Mouse (Mus musculus): ENCODE data around the gene Met. TPM values are rescaled to one million over a fixed set of nuclear protein-coding genes. Genes with fewer than 3 reads are reported as not detected.

Met gene
- polyA plus RNA-seq, 1 experiment from 2014 or later: 1.9 TPM

GRCm38 (mm10) chr6:17522917-17523316, 59.3 kb downstream of the Met start:
- ATAC-seq (replicated peaks): peak; percentile 60; the same call in 1 of the 2 replicates
- H3K27me3 ChIP-seq: no peaks in the 10 kb centered on the region
- no peaks in the 10 kb centered on the region for H3K4me1 ChIP-seq
- no peak overlapping the region for H3K4me2 ChIP-seq (replicated peaks)
- no peak overlapping the region for H3K4me3 ChIP-seq
- 74% methylated on average over 4 of the region's 4 CpGs for WGBS
- no peaks in the 10 kb centered on the region for H3K9me3 ChIP-seq
- no peak overlapping the region for H3K27ac ChIP-seq (replicated peaks)
- H3K36me3 ChIP-seq: no peaks in the 10 kb centered on the region
- no peak overlapping the region for H3K9ac ChIP-seq (replicated peaks)

GRCm38 (mm10) chr6:17529490-17530269, 66.1 kb downstream of the Met start:
- Histone ChIP-seq H3K36me3 (no peaks in the 10 kb centered on the region), H3K27me3 (no peaks in the 10 kb centered on the region), H3K4me1 (no peaks in the 10 kb centered on the region), H3K4me3 (no peak overlapping the region), H3K9me3 (no peaks in the 10 kb centered on the region), H3K9ac (replicated peaks) (no peak overlapping the region), H3K27ac (replicated peaks) (no peak overlapping the region), H3K4me2 (replicated peaks) (no peak overlapping the region)
- ATAC-seq (replicated peaks): no peak
- 72% methylated on average over 6 of the region's 6 CpGs for WGBS

- Histone ChIP-seq H3K9ac (replicated peaks) (no peak overlapping the region), H3K4me3 (no peak overlapping the region), H3K4me1 (no peaks in the 10 kb centered on the region), H3K36me3 (no peaks in the 10 kb centered on the region), H3K9me3 (no peaks in the 10 kb centered on the region), H3K27me3 (no peaks in the 10 kb centered on the region), H3K4me2 (replicated peaks) (no peak overlapping the region), H3K27ac (replicated peaks) (no peak overlapping the region)
- no peak for ATAC-seq (replicated peaks)
- 92% methylated on average over 8 of the region's 8 CpGs for WGBS
These were observed 78.0 kb downstream of the Met start for GRCm38 (mm10) chr6:17541615-17542014.

GRCm38 (mm10) chr6:17542383-17542782, 78.8 kb downstream of the Met start:
- 83% methylated on average over 7 of the region's 7 CpGs for WGBS
- H3K27me3 ChIP-seq: no peaks in the 10 kb centered on the region

GRCm38 (mm10) chr6:17545480-17545879, 81.9 kb downstream of the Met start:
- H3K27me3 ChIP-seq: no peaks in the 10 kb centered on the region
- H3K4me1 ChIP-seq: no peaks in the 10 kb centered on the region
- ATAC-seq (replicated peaks): no peak
- H3K9ac ChIP-seq (replicated peaks): no peak overlapping the region
- no peak overlapping the region for H3K27ac ChIP-seq (replicated peaks)
- H3K36me3 ChIP-seq: no peaks in the 10 kb centered on the region
- 87% methylated on average over 9 of the region's 9 CpGs for WGBS
- no peak overlapping the region for H3K4me2 ChIP-seq (replicated peaks)
- H3K9me3 ChIP-seq: no peaks in the 10 kb centered on the region
- no peak overlapping the region for H3K4me3 ChIP-seq

More at GRCm38 (mm10) chr6:17542383-17542782, 78.8 kb downstream of the Met start:
- Histone ChIP-seq H3K36me3 (no peaks in the 10 kb centered on the region), H3K4me2 (replicated peaks) (no peak overlapping the region), H3K27ac (replicated peaks) (no peak overlapping the region), H3K9me3 (no peaks in the 10 kb centered on the region), H3K4me3 (no peak overlapping the region), H3K4me1 (no peaks in the 10 kb centered on the region), H3K9ac (replicated peaks) (no peak overlapping the region)
- no peak for ATAC-seq (replicated peaks)

GRCm38 (mm10) chr6:17546341-17546740, 82.7 kb downstream of the Met start:
- Histone ChIP-seq H3K36me3 (no peaks in the 10 kb centered on the region), H3K27me3 (no peaks in the 10 kb centered on the region), H3K4me3 (no peak overlapping the region), H3K4me1 (no peaks in the 10 kb centered on the region), H3K27ac (replicated peaks) (no peak overlapping the region), H3K4me2 (replicated peaks) (no peak overlapping the region), H3K9ac (replicated peaks) (no peak overlapping the region), H3K9me3 (no peaks in the 10 kb centered on the region)
- ATAC-seq (replicated peaks): no peak
- WGBS: 74% methylated on average over 9 of the region's 9 CpGs

GRCm38 (mm10) chr6:17546825-17547224, 83.2 kb downstream of the Met start:
- no peaks in the 10 kb centered on the region for H3K4me1 ChIP-seq
- H3K4me3 ChIP-seq: no peak overlapping the region
- no peak overlapping the region for H3K4me2 ChIP-seq (replicated peaks)
- no peaks in the 10 kb centered on the region for H3K36me3 ChIP-seq
- ATAC-seq (replicated peaks): no peak
- no peak overlapping the region for H3K9ac ChIP-seq (replicated peaks)
- no peak overlapping the region for H3K27ac ChIP-seq (replicated peaks)
- H3K27me3 ChIP-seq: no peaks in the 10 kb centered on the region
- WGBS: 57% methylated on average over 5 of the region's 5 CpGs
- no peaks in the 10 kb centered on the region for H3K9me3 ChIP-seq

GRCm38 (mm10) chr6:17548786-17549185, 85.2 kb downstream of the Met start:
- Histone ChIP-seq H3K4me1 (no peaks in the 10 kb centered on the region), H3K27me3 (no peaks in the 10 kb centered on the region), H3K27ac (replicated peaks) (no peak overlapping the region), H3K4me3 (no peak overlapping the region), H3K9ac (replicated peaks) (no peak overlapping the region), H3K36me3 (no peaks in the 10 kb centered on the region), H3K9me3 (no peaks in the 10 kb centered on the region), H3K4me2 (replicated peaks) (no peak overlapping the region)
- WGBS: 71% methylated on average over 4 of the region's 4 CpGs
- no peak for ATAC-seq (replicated peaks)

GRCm38 (mm10) chr6:17549645-17550044, 86.0 kb downstream of the Met start:
- H3K27ac ChIP-seq (replicated peaks): no peak overlapping the region
- WGBS: 85% methylated on average over 3 of the region's 3 CpGs
- no peak overlapping the region for H3K4me2 ChIP-seq (replicated peaks)
- no peak for ATAC-seq (replicated peaks)
- no peak overlapping the region for H3K9ac ChIP-seq (replicated peaks)
- H3K27me3 ChIP-seq: no peaks in the 10 kb centered on the region
- no peaks in the 10 kb centered on the region for H3K36me3 ChIP-seq
- H3K9me3 ChIP-seq: no peaks in the 10 kb centered on the region
- H3K4me1 ChIP-seq: peaks cover 1% of the 10 kb centered on the region; the same call in 1 of the 2 replicates
- H3K4me3 ChIP-seq: no peak overlapping the region

- Histone ChIP-seq H3K9me3 (no peaks in the 10 kb centered on the region), H3K4me3 (no peak overlapping the region), H3K27ac (replicated peaks) (no peak overlapping the region), H3K4me2 (replicated peaks) (no peak overlapping the region), H3K36me3 (no peaks in the 10 kb centered on the region), H3K27me3 (no peaks in the 10 kb centered on the region), H3K9ac (replicated peaks) (no peak overlapping the region), H3K4me1 (peaks cover 4% of the 10 kb centered on the region; the same call in 1 of the 2 replicates)
- 73% methylated on average over 7 of the region's 7 CpGs for WGBS
- peak; percentile 84 for ATAC-seq (replicated peaks)
These were observed 90.7 kb downstream of the Met start for GRCm38 (mm10) chr6:17554263-17554662.

GRCm38 (mm10) chr6:17554757-17555156, 91.2 kb downstream of the Met start:
- H3K27me3 ChIP-seq: no peaks in the 10 kb centered on the region
- H3K4me2 ChIP-seq (replicated peaks): no peak overlapping the region
- H3K4me1 ChIP-seq: peaks cover 4% of the 10 kb centered on the region; the same call in 1 of the 2 replicates
- no peaks in the 10 kb centered on the region for H3K9me3 ChIP-seq
- no peak overlapping the region for H3K27ac ChIP-seq (replicated peaks)
- H3K36me3 ChIP-seq: no peaks in the 10 kb centered on the region
- H3K9ac ChIP-seq (replicated peaks): no peak overlapping the region
- ATAC-seq (replicated peaks): peak; percentile 84
- WGBS: 28% methylated on average over 3 of the region's 3 CpGs
- no peak overlapping the region for H3K4me3 ChIP-seq

GRCm38 (mm10) chr6:17555719-17556118, 92.1 kb downstream of the Met start:
- H3K4me3 ChIP-seq: no peak overlapping the region
- WGBS: 87% methylated on average over 7 of the region's 7 CpGs
- H3K36me3 ChIP-seq: no peaks in the 10 kb centered on the region
- H3K9ac ChIP-seq (replicated peaks): no peak overlapping the region
- H3K9me3 ChIP-seq: no peaks in the 10 kb centered on the region
- no peak for ATAC-seq (replicated peaks)
- no peaks in the 10 kb centered on the region for H3K27me3 ChIP-seq
- H3K4me1 ChIP-seq: peaks cover 4% of the 10 kb centered on the region; the same call in 1 of the 2 replicates
- H3K27ac ChIP-seq (replicated peaks): no peak overlapping the region
- H3K4me2 ChIP-seq (replicated peaks): no peak overlapping the region

GRCm38 (mm10) chr6:17559657-17560056, 96.1 kb downstream of the Met start:
- H3K9ac ChIP-seq (replicated peaks): no peak overlapping the region
- H3K27ac ChIP-seq (replicated peaks): no peak overlapping the region
- 93% methylated on average over 4 of the region's 4 CpGs for WGBS
- no peaks in the 10 kb centered on the region for H3K27me3 ChIP-seq
- no peaks in the 10 kb centered on the region for H3K36me3 ChIP-seq
- H3K4me3 ChIP-seq: no peak overlapping the region
- H3K9me3 ChIP-seq: no peaks in the 10 kb centered on the region
- no peak overlapping the region for H3K4me2 ChIP-seq (replicated peaks)
- ATAC-seq (replicated peaks): no peak
- H3K4me1 ChIP-seq: peaks cover 6% of the 10 kb centered on the region; the same call in 1 of the 2 replicates
